Mouse (Mus musculus) midbrain, embryonic 14.5 days (tissue): Measurements from ENCODE around the gene Gm13287. TPM values are rescaled to one million over a fixed set of nuclear protein-coding genes. Genes with fewer than 3 reads are reported as not detected.
"Not testable (repeated sequence)": the region's sequence is repeated elsewhere in the genome, so short reads cannot be mapped to it uniquely, and the experiment has no call there.

Experiments
- ATAC-seq: fragments of 200-750 bp; cut with Nextera tagmentation; 2 replicates; pipeline ENCODE4 v1.8.0; 2017; ENCODE audit warnings: moderate number of reproducible peaks, moderate library complexity; ENCODE audit not compliant: low FRiP score, low TSS enrichment
- DNase-seq: peaks from one replicate; pipeline ENCODE4 v3.0.0-alpha.2; 2015
- H3K27ac ChIP-seq: fragments of 300-500 bp; sonication (generic); replicated peaks from 2 replicates; pipeline ENCODE4 v1.5.1; 2014; ENCODE audit warnings: mild to moderate bottlenecking, low read depth, low read length, moderate library complexity
- H3K27me3 ChIP-seq: fragments of 300-500 bp; sonication (generic); 2 replicates; pipeline ENCODE4 v1.6.1; 2014; ENCODE audit warnings: low read length, control low read depth, mixed read lengths; ENCODE audit not compliant: control insufficient read depth, insufficient read depth
- H3K36me3 ChIP-seq: fragments of 300-500 bp; sonication (generic); 2 replicates; pipeline ENCODE4 v1.6.1; 2014; ENCODE audit warnings: low read length, control low read depth; ENCODE audit not compliant: control insufficient read depth, insufficient read depth
- H3K4me1 ChIP-seq: fragments of 300-500 bp; sonication (generic); 2 replicates; pipeline ENCODE4 v1.6.1; 2014; ENCODE audit warnings: mild to moderate bottlenecking, antibody characterized with exemption, low read length, control low read depth; ENCODE audit not compliant: control insufficient read depth, insufficient read depth
- H3K4me2 ChIP-seq: fragments of 300-500 bp; sonication (generic); 2 replicates; pipeline ENCODE4 v1.6.1; 2014; ENCODE audit warnings: mild to moderate bottlenecking, low read length, moderate library complexity
- H3K4me3 ChIP-seq: fragments of 300-500 bp; sonication (generic); replicated peaks from 2 replicates; pipeline ENCODE4 v1.5.1; 2014; ENCODE audit warnings: low read depth, low read length
- H3K9ac ChIP-seq: fragments of 300-500 bp; sonication (generic); replicated peaks from 2 replicates; pipeline ENCODE4 v1.6.1; 2014; ENCODE audit warnings: mild to moderate bottlenecking, low read length, moderate library complexity
- H3K9me3 ChIP-seq: fragments of 300-500 bp; sonication (generic); 2 replicates; pipeline ENCODE4 v1.6.1; 2016; ENCODE audit warnings: low read length, control low read depth, mixed read lengths; ENCODE audit not compliant: control insufficient read depth
- WGBS: fragments of 180-500 bp; shearing (Covaris S2); extraction: QIAGEN DNeasy Blood & Tissue Kit; methylation state at CpG from one replicate; pipeline ENCODE4 v1.1.7; 2014; 5-methylcytosine and 5-hydroxymethylcytosine counted together
- polyA plus RNA-seq: library from polyadenylated mRNA; unstranded; fragments of >200 nt; fragmentation: Nextera tagmentation; extraction: Ambion mirVana; gene quantifications from 2 replicates; pipeline ENCODE4 v1.2.1, GENCODE M21; 2014

Gene Gm13287
- polyA plus RNA-seq, 1 experiment from 2014 or later = not detected

DNA sequence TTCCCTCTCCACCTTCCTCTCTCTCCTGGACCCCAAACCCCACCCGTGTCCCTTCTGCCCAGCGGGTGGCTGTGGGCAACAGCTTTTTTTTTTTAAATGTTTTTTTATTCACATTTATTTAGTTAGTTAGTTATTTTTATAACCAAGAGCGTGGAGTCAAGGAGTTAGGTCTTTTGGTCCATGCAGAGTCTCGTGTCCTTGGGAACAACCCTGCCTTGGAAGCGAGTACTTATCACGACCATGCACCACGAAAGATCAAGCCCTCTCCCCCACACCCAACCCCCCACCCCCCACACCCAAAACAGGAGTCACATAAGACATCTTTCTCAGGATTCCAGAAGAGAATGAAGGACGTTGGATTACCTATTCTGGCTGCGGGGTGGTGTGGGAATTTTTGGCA, 40.7 kb upstream of the Gm13287 start:
- not testable (repeated sequence) for H3K4me1 ChIP-seq, H3K4me2 ChIP-seq, ATAC-seq, DNase-seq, H3K27me3 ChIP-seq, H3K4me3 ChIP-seq, H3K36me3 ChIP-seq, H3K27ac ChIP-seq, H3K9me3 ChIP-seq, H3K9ac ChIP-seq
- WGBS = 65% methylated on average over 8 of the region's 9 CpGs

DNA sequence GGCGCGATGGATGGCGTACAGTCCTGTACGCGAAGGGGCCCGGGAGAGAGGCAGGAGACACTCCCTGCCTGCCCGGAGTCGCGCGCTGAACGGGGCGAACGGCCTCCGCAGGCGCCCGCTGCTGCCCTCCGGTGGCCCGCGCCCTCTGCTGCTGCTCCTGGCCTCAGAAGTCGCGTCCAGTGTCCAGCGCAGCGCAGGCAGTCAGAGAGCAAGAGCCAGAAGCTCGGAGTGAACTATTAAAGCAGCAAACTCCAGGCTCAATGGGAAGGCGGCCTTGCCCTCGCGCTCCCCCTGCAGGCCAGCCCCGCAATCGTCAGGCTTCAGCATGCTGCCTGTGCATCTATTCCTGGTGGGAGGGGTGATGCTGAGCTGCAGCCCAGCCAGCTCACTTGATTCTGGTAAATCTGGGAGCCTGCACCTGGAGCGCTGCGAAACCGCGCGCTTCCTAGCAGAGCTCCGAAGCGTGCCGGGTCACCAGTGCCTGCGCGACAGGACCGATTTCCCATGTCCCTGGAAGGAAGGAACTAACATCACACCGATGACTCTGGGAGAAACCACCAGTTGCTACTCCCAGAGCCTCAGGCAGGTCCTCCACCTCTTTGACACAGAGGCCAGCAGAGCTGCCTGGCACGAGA, 39.6 kb upstream of the Gm13287 start:
- H3K9me3 ChIP-seq, ATAC-seq, H3K36me3 ChIP-seq, H3K9ac ChIP-seq, H3K27ac ChIP-seq, H3K4me1 ChIP-seq, H3K27me3 ChIP-seq: not testable (repeated sequence)
- 2% methylated on average over 25 of the region's 42 CpGs for WGBS
- H3K4me3 ChIP-seq = peak overlapping the region; percentile 19
- peak; percentile 71 for DNase-seq
- peak overlapping the region; percentile 51 for H3K4me2 ChIP-seq

DNA sequence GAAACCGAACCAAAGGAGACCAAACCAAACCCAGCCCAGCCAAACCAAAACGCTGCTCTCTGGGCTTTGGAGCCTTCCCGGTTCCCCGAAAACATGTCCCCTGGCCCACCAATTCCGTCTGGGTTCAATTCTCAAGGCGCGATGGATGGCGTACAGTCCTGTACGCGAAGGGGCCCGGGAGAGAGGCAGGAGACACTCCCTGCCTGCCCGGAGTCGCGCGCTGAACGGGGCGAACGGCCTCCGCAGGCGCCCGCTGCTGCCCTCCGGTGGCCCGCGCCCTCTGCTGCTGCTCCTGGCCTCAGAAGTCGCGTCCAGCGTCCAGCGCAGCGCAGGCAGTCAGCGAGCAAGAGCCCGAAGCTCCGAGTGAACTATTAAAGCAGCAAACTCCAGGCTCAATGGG, 29.5 kb upstream of the Gm13287 start, which contains the start of gene Gm13290:
Gene Gm13290 (plus strand): TSS at position 301 of the 400 bp plus-strand sequence.
- H3K4me3 ChIP-seq, H3K4me1 ChIP-seq, H3K4me2 ChIP-seq, H3K9me3 ChIP-seq, H3K27me3 ChIP-seq, DNase-seq, H3K9ac ChIP-seq, H3K27ac ChIP-seq, H3K36me3 ChIP-seq, ATAC-seq: not testable (repeated sequence)
- no CpG with 5 or more reads among the region's 32 CpGs for WGBS

DNA sequence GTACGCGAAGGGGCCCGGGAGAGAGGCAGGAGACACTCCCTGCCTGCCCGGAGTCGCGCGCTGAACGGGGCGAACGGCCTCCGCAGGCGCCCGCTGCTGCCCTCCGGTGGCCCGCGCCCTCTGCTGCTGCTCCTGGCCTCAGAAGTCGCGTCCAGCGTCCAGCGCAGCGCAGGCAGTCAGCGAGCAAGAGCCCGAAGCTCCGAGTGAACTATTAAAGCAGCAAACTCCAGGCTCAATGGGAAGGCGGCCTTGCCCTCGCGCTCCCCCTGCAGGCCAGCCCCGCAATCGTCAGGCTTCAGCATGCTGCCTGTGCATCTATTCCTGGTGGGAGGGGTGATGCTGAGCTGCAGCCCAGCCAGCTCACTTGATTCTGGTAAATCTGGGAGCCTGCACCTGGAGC, 26.4 kb upstream of the Gm13287 start, which contains the start of gene Gm13289:
Gene Gm13289 (plus strand): TSS at position 301 of the 400 bp plus-strand sequence.
- ATAC-seq, DNase-seq, H3K4me2 ChIP-seq, H3K4me1 ChIP-seq, H3K4me3 ChIP-seq, H3K9ac ChIP-seq, H3K27ac ChIP-seq, H3K9me3 ChIP-seq, H3K27me3 ChIP-seq, H3K36me3 ChIP-seq: not testable (repeated sequence)
- no CpG with 5 or more reads among the region's 29 CpGs for WGBS

DNA sequence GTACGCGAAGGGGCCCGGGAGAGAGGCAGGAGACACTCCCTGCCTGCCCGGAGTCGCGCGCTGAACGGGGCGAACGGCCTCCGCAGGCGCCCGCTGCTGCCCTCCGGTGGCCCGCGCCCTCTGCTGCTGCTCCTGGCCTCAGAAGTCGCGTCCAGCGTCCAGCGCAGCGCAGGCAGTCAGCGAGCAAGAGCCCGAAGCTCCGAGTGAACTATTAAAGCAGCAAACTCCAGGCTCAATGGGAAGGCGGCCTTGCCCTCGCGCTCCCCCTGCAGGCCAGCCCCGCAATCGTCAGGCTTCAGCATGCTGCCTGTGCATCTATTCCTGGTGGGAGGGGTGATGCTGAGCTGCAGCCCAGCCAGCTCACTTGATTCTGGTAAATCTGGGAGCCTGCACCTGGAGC, 23.5 kb upstream of the Gm13287 start, which contains the start of gene Gm13272:
Gene Gm13272 (plus strand): TSS at position 301 of the 400 bp plus-strand sequence.
- H3K27me3 ChIP-seq, ATAC-seq, DNase-seq, H3K4me1 ChIP-seq, H3K4me2 ChIP-seq, H3K9me3 ChIP-seq, H3K9ac ChIP-seq, H3K4me3 ChIP-seq, H3K36me3 ChIP-seq, H3K27ac ChIP-seq: not testable (repeated sequence)
- WGBS = no CpG with 5 or more reads among the region's 29 CpGs

DNA sequence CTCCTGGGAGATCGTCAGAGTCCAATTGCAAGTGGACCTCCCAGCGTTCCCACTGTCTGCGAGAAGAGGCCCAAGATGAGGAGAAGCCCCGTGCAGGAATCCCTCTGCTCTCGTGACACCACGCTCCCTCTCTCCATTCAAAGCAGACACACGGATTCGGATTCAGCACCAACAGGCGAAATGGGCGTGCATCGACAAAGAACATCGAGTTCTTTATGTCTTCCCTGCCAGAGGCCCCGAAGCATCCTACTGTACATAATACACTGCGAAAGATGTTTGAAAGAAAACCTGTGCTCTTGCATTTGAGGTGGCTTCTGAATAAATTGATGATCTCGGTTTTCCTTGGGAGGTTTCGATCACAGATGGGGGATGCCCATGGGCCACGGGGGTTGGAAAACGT, 22.7 kb upstream of the Gm13287 start:
- WGBS = 47% methylated on average over 16 of the region's 18 CpGs
- not testable (repeated sequence) for H3K4me1 ChIP-seq, H3K27ac ChIP-seq, H3K36me3 ChIP-seq, H3K9me3 ChIP-seq, H3K9ac ChIP-seq, H3K4me3 ChIP-seq, H3K4me2 ChIP-seq, ATAC-seq, H3K27me3 ChIP-seq, DNase-seq

DNA sequence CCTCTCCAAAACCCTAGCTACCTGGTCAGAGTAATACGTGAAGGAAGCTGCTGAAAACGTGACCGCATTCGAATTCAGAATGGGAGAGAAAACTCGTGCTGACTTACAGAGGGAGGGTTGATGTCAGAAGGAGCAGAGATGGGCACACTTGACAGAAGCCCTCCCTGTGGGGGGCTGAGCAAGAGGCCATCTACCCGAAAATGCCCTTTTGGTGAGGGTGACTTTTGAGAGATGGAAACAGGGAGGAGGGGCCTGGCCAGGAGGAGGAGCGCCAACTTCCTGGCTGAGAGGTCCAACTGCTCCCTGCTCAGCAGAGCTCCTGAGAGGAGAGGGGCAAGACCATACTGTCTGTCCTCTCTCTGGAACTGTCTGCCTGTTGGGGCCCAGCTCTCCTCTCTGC, 21.2 kb upstream of the Gm13287 start, which contains the start of gene Ifnz:
Gene Ifnz (plus strand): TSS at position 301 of the 400 bp plus-strand sequence.
- DNase-seq, H3K4me3 ChIP-seq, H3K27ac ChIP-seq, ATAC-seq, H3K27me3 ChIP-seq, H3K36me3 ChIP-seq, H3K9ac ChIP-seq, H3K9me3 ChIP-seq, H3K4me1 ChIP-seq: not testable (repeated sequence)
- H3K4me2 ChIP-seq = 0 out of 2 replicates have a peak within 1 kb of the TSS, but pooled peaks have one; percentile 27
- WGBS = 25% methylated on average over 4 of the region's 7 CpGs

DNA sequence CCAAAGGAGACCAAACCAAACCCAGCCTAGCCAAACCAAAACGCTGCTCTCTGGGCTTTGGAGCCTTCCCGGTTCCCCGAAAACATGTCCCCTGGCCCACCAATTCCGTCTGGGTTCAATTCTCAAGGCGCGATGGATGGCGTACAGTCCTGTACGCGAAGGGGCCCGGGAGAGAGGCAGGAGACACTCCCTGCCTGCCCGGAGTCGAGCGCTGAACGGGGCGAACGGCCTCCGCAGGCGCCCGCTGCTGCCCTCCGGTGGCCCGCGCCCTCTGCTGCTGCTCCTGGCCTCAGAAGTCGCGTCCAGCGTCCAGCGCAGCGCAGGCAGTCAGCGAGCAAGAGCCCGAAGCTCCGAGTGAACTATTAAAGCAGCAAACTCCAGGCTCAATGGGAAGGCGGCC, 20.7 kb upstream of the Gm13287 start:
- not testable (repeated sequence) for ATAC-seq, H3K27ac ChIP-seq, H3K4me3 ChIP-seq, H3K9me3 ChIP-seq, H3K27me3 ChIP-seq, DNase-seq, H3K4me1 ChIP-seq, H3K9ac ChIP-seq, H3K36me3 ChIP-seq
- H3K4me2 ChIP-seq = 0 out of 2 replicates have a peak overlapping the region, but pooled peaks have one; percentile 27
- WGBS = 0% methylated on average over 15 of the region's 31 CpGs

DNA sequence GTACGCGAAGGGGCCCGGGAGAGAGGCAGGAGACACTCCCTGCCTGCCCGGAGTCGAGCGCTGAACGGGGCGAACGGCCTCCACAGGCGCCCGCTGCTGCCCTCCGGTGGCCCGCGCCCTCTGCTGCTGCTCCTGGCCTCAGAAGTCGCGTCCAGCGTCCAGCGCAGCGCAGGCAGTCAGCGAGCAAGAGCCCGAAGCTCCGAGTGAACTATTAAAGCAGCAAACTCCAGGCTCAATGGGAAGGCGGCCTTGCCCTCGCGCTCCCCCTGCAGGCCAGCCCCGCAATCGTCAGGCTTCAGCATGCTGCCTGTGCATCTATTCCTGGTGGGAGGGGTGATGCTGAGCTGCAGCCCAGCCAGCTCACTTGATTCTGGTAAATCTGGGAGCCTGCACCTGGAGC, 17.6 kb upstream of the Gm13287 start, which contains the start of gene Gm13276:
Gene Gm13276 (plus strand): TSS at position 301 of the 400 bp plus-strand sequence.
- no CpG with 5 or more reads among the region's 27 CpGs for WGBS
- H3K27ac ChIP-seq = not testable (repeated sequence)

More for the DNA sequence above, 17.6 kb upstream of the Gm13287 start, which contains the start of gene Gm13276:
- H3K27me3 ChIP-seq, H3K4me3 ChIP-seq, H3K9me3 ChIP-seq, DNase-seq, H3K9ac ChIP-seq, ATAC-seq, H3K4me1 ChIP-seq, H3K36me3 ChIP-seq, H3K4me2 ChIP-seq: not testable (repeated sequence)
